Mouse (Mus musculus) lung, adult 2 months (tissue): ENCODE data around the gene Mb. TPM values are rescaled to one million over a fixed set of nuclear protein-coding genes. Genes with fewer than 3 reads are reported as not detected.

Experiments used
- DNase-seq: peaks from one replicate; pipeline ENCODE4 v3.0.0; 2022
- H3K4me1 ChIP-seq: fragments of 200-500 bp; 2 replicates; pipeline ENCODE4 v1.6.1; 2011; ENCODE audit warnings: low read length; ENCODE audit not compliant: control insufficient read depth, insufficient read depth
- H3K4me3 ChIP-seq: fragments of 200-500 bp; replicated peaks from 2 replicates; pipeline ENCODE3; 2011; ENCODE audit warnings: low read depth, mild to moderate bottlenecking, control low read depth, low read length; ENCODE audit errors: extremely low read depth
- CTCF ChIP-seq: fragments of 200-500 bp; IDR thresholded peaks from 2 replicates; pipeline ENCODE4 v1.5.1; 2011; ENCODE audit warnings: mild to moderate bottlenecking, low read length, control low read depth; ENCODE audit not compliant: insufficient read depth
- POLR2A ChIP-seq: fragments of 200-500 bp; IDR thresholded peaks from 2 replicates; pipeline ENCODE4 v1.6.1; 2011; ENCODE audit warnings: low read depth, mild to moderate bottlenecking, control low read depth, low read length, borderline replicate concordance; ENCODE audit errors: extremely low read depth
- WGBS: fragments of 180-500 bp; shearing (Covaris S2); methylation state at CpG from one replicate; pipeline ENCODE4 v1.1.7; 2018; 5-methylcytosine and 5-hydroxymethylcytosine counted together
- polyA plus RNA-seq: library from polyadenylated mRNA; depleted of rRNA; stranded (reverse); fragments of >200 nt; gene quantifications from 2 replicates; pipeline ENCODE4 v1.2.3, GENCODE M21; 2012

The Mb gene
- polyA plus RNA-seq, 1 experiment = 320 TPM

GRCm38 (mm10) chr15:77003173-77003867 is 47.1 kb downstream of the Mb start:
- DNase-seq = no peak
- no peak overlapping the region for H3K4me3 ChIP-seq
- 71% methylated on average over 3 of the region's 3 CpGs for WGBS
- no peaks in the 10 kb centered on the region for H3K4me1 ChIP-seq
- no peak for TF ChIP-seq CTCF

GRCm38 (mm10) chr15:76998878-76999588 is 51.4 kb downstream of the Mb start:
- no peaks in the 10 kb centered on the region for H3K4me1 ChIP-seq
- WGBS = 37% methylated on average over 21 of the region's 21 CpGs
- DNase-seq = no peak
- no peak overlapping the region for H3K4me3 ChIP-seq
- TF ChIP-seq POLR2A (no peak), CTCF (no peak)

- Histone ChIP-seq H3K4me3 (no peak overlapping the region), H3K4me1 (no peaks in the 10 kb centered on the region)
- TF ChIP-seq POLR2A (no peak), CTCF (no peak)
- no peak for DNase-seq
- 72% methylated on average over 2 of the region's 2 CpGs for WGBS
Measured at GRCm38 (mm10) chr15:76998048-76998447, 52.4 kb downstream of the Mb start.

- no peak for DNase-seq
- 69% methylated on average over 3 of the region's 3 CpGs for WGBS
- TF ChIP-seq CTCF (no peak), POLR2A (no peak)
- Histone ChIP-seq H3K4me3 (no peak overlapping the region), H3K4me1 (no peaks in the 10 kb centered on the region)
Measured at GRCm38 (mm10) chr15:76994413-76994812, 56.1 kb downstream of the Mb start.

GRCm38 (mm10) chr15:76987542-76988094 is 62.9 kb downstream of the Mb start:
- peak overlapping the region; percentile 60 for H3K4me3 ChIP-seq
- H3K4me1 ChIP-seq = no peaks in the 10 kb centered on the region
- no peak for TF ChIP-seq CTCF
- no peak for TF ChIP-seq POLR2A
- DNase-seq = peak; percentile 16
- 14% methylated on average over 21 of the region's 21 CpGs for WGBS

- H3K4me3 ChIP-seq = peak overlapping the region; percentile 60
- no peaks in the 10 kb centered on the region for H3K4me1 ChIP-seq
- TF ChIP-seq POLR2A = no peak
- no peak for TF ChIP-seq CTCF
- no peak for DNase-seq
- WGBS = 18% methylated on average over 11 of the region's 11 CpGs
Measured at GRCm38 (mm10) chr15:76987137-76987536, 63.3 kb downstream of the Mb start.

- 48% methylated on average over 3 of the region's 3 CpGs for WGBS
Measured at GRCm38 (mm10) chr15:76982745-76983144, 67.7 kb downstream of the Mb start.

GRCm38 (mm10) chr15:76979799-76980198 is 70.7 kb downstream of the Mb start:
- 80% methylated on average over 4 of the region's 4 CpGs for WGBS
- Histone ChIP-seq H3K4me3 (no peak overlapping the region), H3K4me1 (no peaks in the 10 kb centered on the region)
- TF ChIP-seq POLR2A (no peak), CTCF (no peak)
- no peak for DNase-seq

More at GRCm38 (mm10) chr15:76982745-76983144, 67.7 kb downstream of the Mb start:
- DNase-seq = no peak
- no peaks in the 10 kb centered on the region for H3K4me1 ChIP-seq
- H3K4me3 ChIP-seq = no peak overlapping the region
- no peak for TF ChIP-seq POLR2A
- no peak for TF ChIP-seq CTCF

GRCm38 (mm10) chr15:76976619-76977018 is 73.9 kb downstream of the Mb start:
- H3K4me1 ChIP-seq = 0 out of 2 replicates have a peak, but pooled peaks cover 2% of the 10 kb centered on the region
- DNase-seq = no peak

GRCm38 (mm10) chr15:76973855-76974651 is 76.4 kb downstream of the Mb start:
- 7% methylated on average over 31 of the region's 31 CpGs for WGBS
- H3K4me3 ChIP-seq = peak overlapping the region; percentile 64
- DNase-seq = peak; percentile 76
- peak; percentile 26; the same call in 1 of the 2 replicates for TF ChIP-seq CTCF
- peak; percentile 22; the same call in 1 of the 2 replicates for TF ChIP-seq POLR2A
- H3K4me1 ChIP-seq = 0 out of 2 replicates have a peak, but pooled peaks cover 2% of the 10 kb centered on the region

More at GRCm38 (mm10) chr15:76976619-76977018, 73.9 kb downstream of the Mb start:
- no peak overlapping the region for H3K4me3 ChIP-seq
- no peak for TF ChIP-seq CTCF
- no peak for TF ChIP-seq POLR2A
- WGBS = 67% methylated on average over 5 of the region's 5 CpGs
